Mouse (Mus musculus) hindbrain, postnatal 0 days (tissue): ENCODE data around the gene Susd6. TPM values are rescaled to one million over a fixed set of nuclear protein-coding genes. Genes with fewer than 3 reads are reported as not detected.

Experiments
- ATAC-seq: fragments of 200-750 bp; cut with Nextera tagmentation; 2 replicates; pipeline ENCODE4 v1.8.0; 2017; ENCODE audit warnings: mild to moderate bottlenecking, moderate TSS enrichment, moderate library complexity
- DNase-seq: peaks from one replicate; pipeline ENCODE4 v3.0.0-alpha.2; 2015; ENCODE audit warnings: low spot score
- H3K27ac ChIP-seq: fragments of 300-500 bp; sonication (generic); 2 replicates; pipeline ENCODE4 v1.5.1; 2014; ENCODE audit warnings: mild to moderate bottlenecking
- H3K27me3 ChIP-seq: fragments of 300-500 bp; sonication (generic); 2 replicates; pipeline ENCODE4 v1.6.1; 2014; ENCODE audit warnings: low read length, mixed read lengths; ENCODE audit not compliant: insufficient read depth
- H3K36me3 ChIP-seq: fragments of 300-500 bp; sonication (generic); 2 replicates; pipeline ENCODE4 v1.6.1; 2014; ENCODE audit warnings: low read length, mixed read lengths; ENCODE audit not compliant: insufficient read depth
- H3K4me1 ChIP-seq: fragments of 300-500 bp; sonication (generic); 2 replicates; pipeline ENCODE4 v1.6.1; 2014; ENCODE audit warnings: antibody characterized with exemption, low read length, mixed read lengths; ENCODE audit not compliant: insufficient read depth
- H3K4me2 ChIP-seq: fragments of 300-500 bp; sonication (generic); 2 replicates; pipeline ENCODE4 v1.6.1; 2014; ENCODE audit warnings: low read depth, mild to moderate bottlenecking, low read length, moderate library complexity, mixed read lengths
- H3K4me3 ChIP-seq: fragments of 300-500 bp; sonication (generic); 2 replicates; pipeline ENCODE4 v1.5.1; 2014; ENCODE audit warnings: low read length
- H3K9ac ChIP-seq: fragments of 300-500 bp; sonication (generic); replicated peaks from 2 replicates; pipeline ENCODE4 v1.6.1; 2014; ENCODE audit warnings: mild to moderate bottlenecking, low read length, moderate library complexity, mixed read lengths
- H3K9me3 ChIP-seq: fragments of 300-500 bp; sonication (generic); 2 replicates; pipeline ENCODE4 v1.6.1; 2016; ENCODE audit warnings: low read length, mixed read lengths
- CTCF ChIP-seq: IDR thresholded peaks from 2 replicates; pipeline ENCODE4 v1.5.1; 2016; ENCODE audit warnings: antibody characterized with exemption, control low read depth, low read depth
- WGBS: fragments of 180-500 bp; shearing (Covaris S2); extraction: QIAGEN DNeasy Blood & Tissue Kit; methylation state at CpG from one replicate; pipeline ENCODE4 v1.1.7; 2014; 5-methylcytosine and 5-hydroxymethylcytosine counted together
- polyA plus RNA-seq: library from polyadenylated mRNA; unstranded; fragments of >200 nt; fragmentation: Nextera tagmentation; extraction: Ambion mirVana; gene quantifications from 2 replicates; pipeline ENCODE4 v1.2.1, GENCODE M21; 2015
- total RNA-seq: library from RNA; depleted of rRNA; stranded (reverse); fragments of >200 nt; gene quantifications from 2 replicates; pipeline ENCODE4 v1.2.3, GENCODE M21; 2014; rRNA removed

Gene Susd6
- total and polyA plus RNA-seq, 2 experiments from 2014 or later = 9.2 to 26.3 TPM

DNA sequence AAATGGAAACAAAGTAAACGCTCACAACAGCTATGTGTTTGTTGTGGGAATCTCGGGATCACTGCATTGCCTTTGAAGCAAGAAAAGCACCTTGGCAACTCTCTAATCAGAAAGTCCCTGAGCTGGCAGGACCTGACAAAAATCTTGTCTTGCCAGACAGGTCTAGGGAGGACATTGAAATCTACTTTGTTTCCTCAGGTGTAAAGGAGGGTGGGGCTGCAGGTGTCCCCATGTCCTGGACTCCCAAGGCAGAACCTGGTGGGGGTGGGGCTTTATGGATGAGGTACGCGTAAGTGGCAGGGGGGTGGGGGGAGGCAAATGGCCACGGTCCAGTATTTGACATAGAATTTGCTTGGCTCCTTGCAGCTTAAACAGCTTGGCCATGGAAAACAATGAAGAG, 133.3 kb downstream of the Susd6 start:
- ATAC-seq (no peak), DNase-seq (no peak)
- Histone ChIP-seq H3K9me3 (no peaks in the 10 kb centered on the region), H3K4me2 (peak overlapping the region; percentile 34; the same call in 1 of the 2 replicates), H3K4me1 (no peaks in the 10 kb centered on the region), H3K9ac (no peak overlapping the region), H3K27ac (no peak overlapping the region), H3K27me3 (no peaks in the 10 kb centered on the region), H3K4me3 (no peak overlapping the region), H3K36me3 (no peaks in the 10 kb centered on the region)
- no peak for TF ChIP-seq CTCF
- WGBS = 56% methylated on average over 5 of the region's 5 CpGs

DNA sequence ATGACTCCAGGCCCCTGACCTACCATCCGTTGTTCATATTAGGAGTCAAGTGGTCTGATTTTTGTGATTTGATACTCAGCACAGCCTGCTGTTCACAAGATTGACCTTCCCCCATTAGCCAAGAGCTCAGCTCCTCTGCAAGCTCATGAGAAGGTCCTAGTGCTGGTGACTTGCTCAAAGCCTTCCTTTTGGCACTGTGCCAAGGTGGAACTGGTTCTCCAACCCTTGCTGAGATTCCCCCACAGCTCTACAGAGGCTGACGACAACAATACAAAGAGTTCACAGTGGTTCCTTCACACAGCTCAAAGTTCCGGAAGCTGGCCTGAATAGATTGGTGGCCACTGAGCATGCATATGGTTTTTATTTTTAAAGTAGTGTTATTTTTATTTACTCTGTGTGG, 133.9 kb downstream of the Susd6 start:
- H3K27me3 ChIP-seq = no peaks in the 10 kb centered on the region
- H3K9me3 ChIP-seq = no peaks in the 10 kb centered on the region
- H3K27ac ChIP-seq = no peak overlapping the region
- H3K9ac ChIP-seq = no peak overlapping the region
- ATAC-seq (no peak), DNase-seq (peak; percentile 57)
- no peak for TF ChIP-seq CTCF
- H3K36me3 ChIP-seq = no peaks in the 10 kb centered on the region
- no peaks in the 10 kb centered on the region for H3K4me1 ChIP-seq
- whole genome bisulfite sequencing = 48% methylated on average over 3 of the region's 3 CpGs
- no peak overlapping the region for H3K4me2 ChIP-seq
- no peak overlapping the region for H3K4me3 ChIP-seq

DNA sequence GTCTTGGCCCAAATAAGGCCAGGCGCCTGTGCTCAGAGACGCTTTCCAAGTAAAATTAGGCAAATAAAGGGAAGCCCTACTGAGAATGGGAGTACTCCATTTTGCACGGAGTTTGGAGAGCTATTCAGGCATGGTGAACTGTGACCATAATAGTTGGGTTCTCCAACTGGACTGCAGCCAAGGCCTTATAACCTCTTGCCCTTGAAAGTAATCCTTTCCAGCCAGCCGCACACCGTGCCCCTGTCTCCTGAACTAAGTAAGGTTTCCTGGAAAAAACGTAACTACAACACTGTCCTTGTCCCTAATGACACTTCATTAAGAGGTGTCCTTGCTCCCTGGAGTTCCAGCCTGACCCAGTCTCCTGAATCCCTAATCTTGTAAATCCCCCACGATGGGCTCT, 135.6 kb downstream of the Susd6 start:
- Histone ChIP-seq H3K4me1 (no peaks in the 10 kb centered on the region), H3K27ac (no peak overlapping the region), H3K4me2 (no peak overlapping the region), H3K27me3 (no peaks in the 10 kb centered on the region), H3K36me3 (no peaks in the 10 kb centered on the region), H3K9ac (no peak overlapping the region), H3K4me3 (no peak overlapping the region), H3K9me3 (no peaks in the 10 kb centered on the region)
- DNase-seq (no peak), ATAC-seq (no peak)
- 23% methylated on average over 7 of the region's 7 CpGs for WGBS
- TF ChIP-seq CTCF = no peak

DNA sequence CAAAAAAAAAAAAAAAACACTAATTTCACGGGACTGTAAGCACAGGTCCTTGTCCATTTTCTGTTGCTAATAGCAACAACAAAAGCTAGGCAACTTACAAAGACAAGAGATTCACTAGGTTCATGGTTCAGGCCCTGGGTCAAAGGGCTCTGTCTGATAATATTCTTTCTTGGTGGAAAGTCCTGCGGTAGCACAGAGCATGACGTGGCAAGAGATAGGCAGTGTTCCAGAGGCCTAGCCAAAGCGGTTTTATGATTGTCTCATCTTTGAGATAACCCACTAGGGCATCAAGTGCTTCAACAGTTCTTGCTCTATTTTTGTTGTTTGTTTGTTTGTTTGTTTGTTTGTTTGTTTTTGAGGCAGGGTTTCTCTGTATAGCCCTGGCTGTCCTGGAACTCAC, 136.2 kb downstream of the Susd6 start:
- ATAC-seq = no peak
- no peak for DNase-seq
- no peak overlapping the region for H3K4me2 ChIP-seq
- no peaks in the 10 kb centered on the region for H3K27me3 ChIP-seq
- no peak overlapping the region for H3K4me3 ChIP-seq
- TF ChIP-seq CTCF = no peak
- WGBS = 74% methylated on average over 4 of the region's 4 CpGs
- H3K9ac ChIP-seq = no peak overlapping the region
- no peaks in the 10 kb centered on the region for H3K4me1 ChIP-seq
- H3K9me3 ChIP-seq = no peaks in the 10 kb centered on the region
- no peak overlapping the region for H3K27ac ChIP-seq
- H3K36me3 ChIP-seq = no peaks in the 10 kb centered on the region

DNA sequence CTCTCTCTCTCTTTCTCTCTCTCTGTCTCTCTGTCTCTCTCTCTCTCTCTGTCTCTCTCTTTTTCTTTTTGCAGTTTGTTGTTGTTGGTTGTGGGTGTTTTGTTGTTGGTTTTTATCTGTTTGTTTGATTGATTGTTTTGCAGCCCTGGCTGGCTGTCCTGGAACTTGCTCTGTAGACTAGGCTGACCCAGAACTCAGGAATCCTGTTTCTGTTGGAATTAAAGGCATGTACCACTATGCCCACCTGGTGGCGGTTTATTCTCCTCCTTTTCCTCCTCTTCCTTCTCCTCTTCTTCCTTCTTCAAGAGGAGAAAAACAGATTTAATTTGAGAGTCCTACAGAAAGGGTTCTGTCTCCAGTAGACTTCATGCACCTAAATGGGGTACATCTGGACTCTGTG, 137.2 kb downstream of the Susd6 start:
- H3K4me1 ChIP-seq = no peaks in the 10 kb centered on the region
- H3K9ac ChIP-seq = no peak overlapping the region
- 96% methylated on average over 1 of the region's 1 CpGs for WGBS
- H3K4me3 ChIP-seq = no peak overlapping the region
- no peak overlapping the region for H3K4me2 ChIP-seq
- TF ChIP-seq CTCF = no peak
- H3K9me3 ChIP-seq = no peaks in the 10 kb centered on the region
- no peak for DNase-seq
- no peaks in the 10 kb centered on the region for H3K36me3 ChIP-seq
- H3K27me3 ChIP-seq = no peaks in the 10 kb centered on the region
- H3K27ac ChIP-seq = no peak overlapping the region
- no peak for ATAC-seq

DNA sequence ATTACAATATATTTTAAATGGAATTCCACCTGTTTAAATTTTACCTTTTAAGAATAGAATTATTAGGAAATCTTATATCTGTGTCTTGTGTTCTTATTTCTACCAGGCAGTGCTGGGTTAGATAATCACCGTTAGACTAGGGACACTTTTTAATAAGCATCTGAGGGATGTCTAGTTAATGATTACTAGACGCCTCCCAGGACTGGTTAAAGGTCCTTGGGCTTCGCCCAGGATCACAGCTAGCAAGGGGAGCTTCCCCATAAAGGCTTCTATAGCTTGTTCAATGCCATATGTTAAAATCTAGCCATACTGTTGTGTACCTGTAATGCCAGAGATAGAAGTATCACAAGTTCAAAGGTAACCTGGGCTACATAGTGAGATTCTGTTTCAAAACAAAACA, 138.6 kb downstream of the Susd6 start:
- 76% methylated on average over 3 of the region's 3 CpGs for WGBS
- H3K9me3 ChIP-seq = no peaks in the 10 kb centered on the region
- H3K4me3 ChIP-seq = no peak overlapping the region
- ATAC-seq = no peak
- no peaks in the 10 kb centered on the region for H3K36me3 ChIP-seq
- H3K9ac ChIP-seq = no peak overlapping the region
- H3K4me1 ChIP-seq = no peaks in the 10 kb centered on the region
- TF ChIP-seq CTCF = no peak
- H3K27me3 ChIP-seq = no peaks in the 10 kb centered on the region
- no peak overlapping the region for H3K27ac ChIP-seq
- H3K4me2 ChIP-seq = no peak overlapping the region
- DNase-seq = no peak

DNA sequence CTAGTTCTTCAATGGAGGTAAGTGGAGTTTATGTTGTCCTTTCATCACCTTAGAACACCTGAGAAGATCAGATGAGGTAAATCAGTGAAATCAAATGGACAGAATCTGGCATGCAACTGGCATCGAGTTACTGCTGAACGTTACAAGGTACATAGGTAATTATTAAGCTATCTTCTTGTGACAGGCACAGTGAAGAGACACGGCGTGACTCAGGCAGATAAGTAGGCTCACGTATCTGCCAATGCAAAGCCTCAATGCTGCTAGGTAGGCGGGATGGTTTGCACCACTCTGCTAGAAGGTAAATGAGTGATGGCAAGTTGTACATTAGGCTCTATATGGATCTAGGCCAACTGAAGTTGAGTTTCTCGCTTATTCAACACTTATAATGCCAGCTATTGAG, 139.8 kb downstream of the Susd6 start:
- no peak overlapping the region for H3K9ac ChIP-seq
- H3K4me2 ChIP-seq = no peak overlapping the region
- no peak overlapping the region for H3K4me3 ChIP-seq
- no peaks in the 10 kb centered on the region for H3K27me3 ChIP-seq
- no peak for TF ChIP-seq CTCF
- ATAC-seq (no peak), DNase-seq (no peak)
- H3K36me3 ChIP-seq = no peaks in the 10 kb centered on the region
- H3K4me1 ChIP-seq = no peaks in the 10 kb centered on the region
- no peak overlapping the region for H3K27ac ChIP-seq
- WGBS = 84% methylated on average over 7 of the region's 7 CpGs
- H3K9me3 ChIP-seq = no peaks in the 10 kb centered on the region

Other genes starting within 250 kb of the Susd6 start
- gene Slc39a9, start 146.6 kb upstream of the Susd6 start, total RNA-seq = 19.4 and 33.1 TPM in 2 replicates
- gene Slc39a9, start 146.6 kb upstream of the Susd6 start, polyA plus RNA-seq = 17.7 and 17.8 TPM in 2 replicates
- 62.1 and 95.6 TPM in 2 replicates for gene Erh, start 146.2 kb upstream of the Susd6 start, total RNA-seq
- gene Erh, start 146.2 kb upstream of the Susd6 start, polyA plus RNA-seq = 278 and 295 TPM in 2 replicates
- 7.1 and 9.8 TPM in 2 replicates for gene Plekhd1, start 97.9 kb upstream of the Susd6 start, total RNA-seq
- 6.6 and 7.2 TPM in 2 replicates for gene Plekhd1, start 97.9 kb upstream of the Susd6 start, polyA plus RNA-seq
- gene Ccdc177, start 29.8 kb upstream of the Susd6 start, total RNA-seq = 18.6 and 23.7 TPM in 2 replicates
- gene Ccdc177, start 29.8 kb upstream of the Susd6 start, polyA plus RNA-seq = 1.8 and 2.0 TPM in 2 replicates
- 222 and 291 TPM in 2 replicates for gene Srsf5, start 155.0 kb downstream of the Susd6 start, total RNA-seq
- 486 and 514 TPM in 2 replicates for gene Srsf5, start 155.0 kb downstream of the Susd6 start, polyA plus RNA-seq
- gene Slc10a1, start 178.2 kb downstream of the Susd6 start, total RNA-seq = not detected in 2 replicates
- 0.11 TPM in 2 replicates for gene Slc10a1, start 178.2 kb downstream of the Susd6 start, polyA plus RNA-seq
- gene Smoc1, start 236.3 kb downstream of the Susd6 start, total RNA-seq = 32.7 and 42.0 TPM in 2 replicates
- 30.5 and 31.5 TPM in 2 replicates for gene Smoc1, start 236.3 kb downstream of the Susd6 start, polyA plus RNA-seq